Mouse (Mus musculus) heart, adult 2 months (tissue): ENCODE results near the gene 0610009B22Rik.

Experiments
- CTCF ChIP-seq: fragments of 200-600 bp; IDR thresholded peaks from 2 replicates; pipeline ENCODE4 v1.8.1; 2022; ENCODE audit warnings: antibody characterized with exemption, mild to moderate bottlenecking, moderate library complexity
- EP300 ChIP-seq: fragments of 200-500 bp; IDR thresholded peaks from 2 replicates; pipeline ENCODE4 v1.6.1; 2011; ENCODE audit warnings: low read depth, low read length, control low read depth; ENCODE audit not compliant: insufficient read depth
- POLR2A ChIP-seq: fragments of 200-500 bp; IDR thresholded peaks from 2 replicates; pipeline ENCODE4 v1.6.1; 2011; ENCODE audit warnings: mild to moderate bottlenecking, low read depth, low read length, control low read depth; ENCODE audit not compliant: insufficient read depth

GRCm38 (mm10) chr11:51643202-51643601 is 45.5 kb downstream of the 0610009B22Rik start:
- no peak for TF ChIP-seq POLR2A
- TF ChIP-seq CTCF = no peak
- no peak for TF ChIP-seq EP300
